Mouse (Mus musculus) spleen, postnatal 36 days (tissue): ENCODE data around the gene Sox5.
"Not testable (repeated sequence)": the region's sequence is repeated elsewhere in the genome, so short reads cannot be mapped to it uniquely, and the experiment has no call there.

Experiments
- DNase-seq, 2 experiments: peaks; one replicate each; pipeline ENCODE4 v3.0.0; 2022; ENCODE audit warnings: low spot score in 2 of 2, mixed read lengths in 1 of 2

Sox5 gene

GRCm38 (mm10) chr6:144182429-144182828 lies 599.3 kb downstream of the Sox5 start:
- not testable (repeated sequence) for DNase-seq

- no peak for DNase-seq
Measured at GRCm38 (mm10) chr6:144181083-144181866, 600.5 kb downstream of the Sox5 start.

GRCm38 (mm10) chr6:144179111-144179510 lies 602.7 kb downstream of the Sox5 start:
- no peak for DNase-seq

- DNase-seq, result no peak
Measured at GRCm38 (mm10) chr6:144176674-144177073, 605.1 kb downstream of the Sox5 start.

- DNase-seq, result no peak
Measured at GRCm38 (mm10) chr6:144175590-144175989, 606.2 kb downstream of the Sox5 start.

GRCm38 (mm10) chr6:144170541-144170940 lies 611.2 kb downstream of the Sox5 start:
- DNase-seq, result no peak

GRCm38 (mm10) chr6:144169791-144170190 lies 612.0 kb downstream of the Sox5 start:
- DNase-seq, result no peak

- no peak for DNase-seq
Measured at GRCm38 (mm10) chr6:144168696-144169476, 612.9 kb downstream of the Sox5 start.

- DNase-seq, result no peak
Measured at GRCm38 (mm10) chr6:144167058-144167457, 614.7 kb downstream of the Sox5 start.

GRCm38 (mm10) chr6:144166651-144167050 lies 615.1 kb downstream of the Sox5 start:
- no peak for DNase-seq

GRCm38 (mm10) chr6:144166104-144166503 lies 615.7 kb downstream of the Sox5 start:
- no peak for DNase-seq

- no peak for DNase-seq
Measured at GRCm38 (mm10) chr6:144163501-144163900, 618.3 kb downstream of the Sox5 start.

GRCm38 (mm10) chr6:144158637-144159036 lies 623.1 kb downstream of the Sox5 start:
- DNase-seq, result no peak

- DNase-seq, result no peak
Measured at GRCm38 (mm10) chr6:144154892-144155424, 626.8 kb downstream of the Sox5 start.

GRCm38 (mm10) chr6:144151957-144152356 lies 629.8 kb downstream of the Sox5 start:
- no peak for DNase-seq

GRCm38 (mm10) chr6:144151075-144151474 lies 630.7 kb downstream of the Sox5 start:
- no peak for DNase-seq

- DNase-seq, result no peak
Measured at GRCm38 (mm10) chr6:144137397-144137796, 644.4 kb downstream of the Sox5 start.

GRCm38 (mm10) chr6:144136894-144137293 lies 644.9 kb downstream of the Sox5 start:
- no peak for DNase-seq

GRCm38 (mm10) chr6:144129927-144130326 lies 651.9 kb downstream of the Sox5 start:
- DNase-seq, result no peak

GRCm38 (mm10) chr6:144119961-144120360 lies 661.8 kb downstream of the Sox5 start:
- DNase-seq, result no peak

GRCm38 (mm10) chr6:144116646-144117045 lies 665.1 kb downstream of the Sox5 start:
- DNase-seq, result no peak

GRCm38 (mm10) chr6:144111561-144111960 lies 670.2 kb downstream of the Sox5 start:
- DNase-seq, result no peak

- DNase-seq, result no peak
Measured at GRCm38 (mm10) chr6:144106848-144107247, 674.9 kb downstream of the Sox5 start.
